Mouse (Mus musculus): ENCODE results near the gene Gm14403.
"Not testable (repeated sequence)": the region's sequence is repeated elsewhere in the genome, so short reads cannot be mapped to it uniquely, and the experiment has no call there.

The Gm14403 gene

GRCm38 (mm10) chr2:177498067-177498466 lies at the start of gene Gm14403:
Gene Gm14403, plus strand, starts transcription at chr2:177498215.
- in situ Hi-C loops (cut with MseI, MboI), result not testable (repeated sequence)

GRCm38 (mm10) chr2:177464676-177465075 lies 33.3 kb upstream of the Gm14403 start, which contains the start of gene Zfp970:
Gene Zfp970, plus strand, starts transcription at chr2:177464733.
- in situ Hi-C loops (cut with MseI, MboI), result not testable (repeated sequence)

- in situ Hi-C loops (cut with MseI, MboI), result not testable (repeated sequence)
Measured at GRCm38 (mm10) chr2:177468222-177468621, 29.8 kb upstream of the Gm14403 start.

GRCm38 (mm10) chr2:177472261-177472660 lies 25.8 kb upstream of the Gm14403 start:
- in situ Hi-C loops (cut with MseI, MboI), result not testable (repeated sequence)

- in situ Hi-C loops (cut with MseI, MboI), result not testable (repeated sequence)
Measured at GRCm38 (mm10) chr2:177481971-177482370, 16.0 kb upstream of the Gm14403 start.

- in situ Hi-C loops (cut with MseI, MboI), result not testable (repeated sequence)
Measured at GRCm38 (mm10) chr2:177483238-177483948, 14.6 kb upstream of the Gm14403 start.

- in situ Hi-C loops (cut with MseI, MboI), result not testable (repeated sequence)
Measured at GRCm38 (mm10) chr2:177499182-177499581, 1.2 kb downstream of the Gm14403 start.

GRCm38 (mm10) chr2:177505211-177505719 lies 7.2 kb downstream of the Gm14403 start:
- in situ Hi-C loops (cut with MseI, MboI), result not testable (repeated sequence)

GRCm38 (mm10) chr2:177511381-177511780 lies 13.4 kb downstream of the Gm14403 start:
- in situ Hi-C loops (cut with MseI, MboI), result loop anchor here (10.0 kb wide), 2 partner anchors 523 to 553 kb away; no protein-coding TSS in a partner anchor

- in situ Hi-C loops (cut with MseI, MboI), result loop anchor here (10.0 kb wide), 2 partner anchors 523 to 553 kb away; no protein-coding TSS in a partner anchor
Measured at GRCm38 (mm10) chr2:177511972-177512371, 14.0 kb downstream of the Gm14403 start.

GRCm38 (mm10) chr2:177513991-177514479 lies 16.0 kb downstream of the Gm14403 start:
- in situ Hi-C loops (cut with MseI, MboI), result loop anchor here (10.0 kb wide), 2 partner anchors 521 to 551 kb away; no protein-coding TSS in a partner anchor

GRCm38 (mm10) chr2:177517746-177518145 lies 19.7 kb downstream of the Gm14403 start:
- in situ Hi-C loops (cut with MseI, MboI), result loop anchor here (10.0 kb wide), 2 partner anchors 517 to 547 kb away; no protein-coding TSS in a partner anchor

GRCm38 (mm10) chr2:177518354-177518753 lies 20.3 kb downstream of the Gm14403 start:
- in situ Hi-C loops (cut with MseI, MboI), result loop anchor here (10.0 kb wide), 2 partner anchors 516 to 546 kb away; no protein-coding TSS in a partner anchor

- in situ Hi-C loops (cut with MseI, MboI), result loop anchor here (10.0 kb wide), 2 partner anchors 516 to 546 kb away; no protein-coding TSS in a partner anchor
Measured at GRCm38 (mm10) chr2:177518960-177519359, 20.9 kb downstream of the Gm14403 start.

GRCm38 (mm10) chr2:177520035-177520434 lies 22.0 kb downstream of the Gm14403 start:
- in situ Hi-C loops (cut with MseI, MboI), result no loop called here

- in situ Hi-C loops (cut with MseI, MboI), result no loop called here
Measured at GRCm38 (mm10) chr2:177523061-177523460, 25.0 kb downstream of the Gm14403 start.

GRCm38 (mm10) chr2:177523674-177524073 lies 25.7 kb downstream of the Gm14403 start:
- in situ Hi-C loops (cut with MseI, MboI), result not testable (repeated sequence)

- in situ Hi-C loops (cut with MseI, MboI), result not testable (repeated sequence)
Measured at GRCm38 (mm10) chr2:177524171-177524570, 26.2 kb downstream of the Gm14403 start.

GRCm38 (mm10) chr2:177535876-177536275 lies 37.9 kb downstream of the Gm14403 start:
- in situ Hi-C loops (cut with MseI, MboI), result no loop called here

- in situ Hi-C loops (cut with MseI, MboI), result not testable (repeated sequence)
Measured at GRCm38 (mm10) chr2:177537141-177537540, 39.1 kb downstream of the Gm14403 start.

- in situ Hi-C loops (cut with MseI, MboI), result not testable (repeated sequence)
Measured at GRCm38 (mm10) chr2:177537717-177538116, 39.7 kb downstream of the Gm14403 start.

- in situ Hi-C loops (cut with MseI, MboI), result not testable (repeated sequence)
Measured at GRCm38 (mm10) chr2:177555261-177555660, 57.2 kb downstream of the Gm14403 start.

All from mouse trophoblast stem cell (cell line).